Mouse (Mus musculus) hindbrain, embryonic 16.5 days (tissue): ENCODE measurements around the gene Serpinb1a. TPM values are rescaled to one million over a fixed set of nuclear protein-coding genes. Genes with fewer than 3 reads are reported as not detected.
"Not testable (repeated sequence)": the region's sequence is repeated elsewhere in the genome, so short reads cannot be mapped to it uniquely, and the experiment has no call there.

Experiments used
- ATAC-seq: fragments of 200-750 bp; cut with Nextera tagmentation; 2 replicates; pipeline ENCODE4 v1.8.0; 2017; ENCODE audit warnings: moderate TSS enrichment, moderate library complexity
- H3K27ac ChIP-seq: fragments of 300-500 bp; sonication (generic); 2 replicates; pipeline ENCODE4 v1.5.1; 2014; ENCODE audit warnings: low read depth, mild to moderate bottlenecking, control low read depth, low read length, moderate library complexity
- H3K27me3 ChIP-seq: fragments of 300-500 bp; sonication (generic); replicated peaks from 2 replicates; pipeline ENCODE4 v1.6.1; 2014; ENCODE audit warnings: low read length; ENCODE audit not compliant: control insufficient read depth, insufficient read depth
- H3K36me3 ChIP-seq: fragments of 300-500 bp; sonication (generic); 2 replicates; pipeline ENCODE4 v1.6.1; 2014; ENCODE audit warnings: mild to moderate bottlenecking, low read length, moderate library complexity, mixed read lengths; ENCODE audit not compliant: control insufficient read depth, insufficient read depth
- H3K4me1 ChIP-seq: fragments of 300-500 bp; sonication (generic); 2 replicates; pipeline ENCODE4 v1.6.1; 2014; ENCODE audit warnings: low read depth, low read length; ENCODE audit not compliant: control insufficient read depth, insufficient read depth
- H3K4me2 ChIP-seq: fragments of 300-500 bp; sonication (generic); 2 replicates; pipeline ENCODE4 v1.6.1; 2014; ENCODE audit warnings: mild to moderate bottlenecking, low read length, control low read depth, moderate library complexity
- H3K4me3 ChIP-seq: fragments of 300-500 bp; sonication (generic); 2 replicates; pipeline ENCODE4 v1.5.1; 2014; ENCODE audit warnings: mild to moderate bottlenecking, low read length, control low read depth, moderate library complexity
- H3K9ac ChIP-seq: fragments of 300-500 bp; sonication (generic); 2 replicates; pipeline ENCODE4 v1.6.1; 2014; ENCODE audit warnings: low read depth, mild to moderate bottlenecking, control low read depth, low read length, moderate library complexity
- H3K9me3 ChIP-seq: fragments of 300-500 bp; sonication (generic); 2 replicates; pipeline ENCODE4 v1.6.1; 2014; ENCODE audit warnings: mild to moderate bottlenecking, low read length, moderate library complexity; ENCODE audit not compliant: control insufficient read depth
- whole genome bisulfite sequencing: fragments of 180-500 bp; shearing (Covaris S2); extraction: QIAGEN DNeasy Blood & Tissue Kit; methylation state at CpG from one replicate; pipeline ENCODE4 v1.1.7; 2014; 5-methylcytosine and 5-hydroxymethylcytosine counted together
- polyA plus RNA-seq: library from polyadenylated mRNA; unstranded; fragments of >200 nt; fragmentation: Nextera tagmentation; extraction: Ambion mirVana; gene quantifications from 2 replicates; pipeline ENCODE4 v1.2.1, GENCODE M21; 2015

Serpinb1a gene
- polyA plus RNA-seq, result 1.9 and 2.5 TPM in 2 replicates

DNA sequence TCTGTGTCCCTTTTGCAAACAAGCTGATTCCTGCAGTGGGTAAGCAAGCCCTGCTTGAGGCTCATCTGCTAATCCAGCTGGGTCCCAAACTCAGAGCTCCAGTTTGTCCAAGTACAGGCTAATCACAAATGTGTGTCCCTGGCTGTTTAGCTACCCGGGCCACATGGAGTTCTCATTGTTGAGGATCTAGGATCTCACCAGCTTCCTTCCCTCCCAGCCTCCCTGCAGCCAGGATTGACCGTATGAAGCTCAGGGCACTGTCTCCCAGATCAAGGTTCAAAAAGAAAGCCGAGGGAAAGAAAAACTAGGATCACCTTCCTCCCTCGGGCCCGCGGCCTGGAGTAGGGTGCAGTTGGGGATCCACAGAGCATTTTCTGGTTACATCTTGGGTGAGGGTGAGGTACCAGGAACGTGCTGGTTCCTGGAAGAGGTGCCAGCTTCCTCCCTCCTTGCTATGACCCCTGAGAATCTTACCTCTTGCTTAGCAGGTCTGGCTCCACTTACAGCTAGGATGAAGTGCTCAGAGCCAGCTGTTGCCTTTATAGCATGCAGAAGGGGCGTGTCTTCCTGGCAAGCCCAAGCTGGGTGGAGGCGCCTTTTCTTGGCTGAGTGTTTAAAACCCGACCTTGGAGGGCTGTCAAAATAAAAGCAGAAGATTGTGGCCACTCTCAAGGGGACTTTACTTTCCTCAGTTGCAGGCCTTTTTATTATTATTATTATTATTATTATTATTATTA, at the start of gene Serpinb1a:
Gene Serpinb1a (minus strand): TSS at position 518 of the 737 bp plus-strand sequence.
- H3K9me3 ChIP-seq, result no peaks in the 10 kb centered on the region
- no peak within 1 kb of the TSS for H3K9ac ChIP-seq
- H3K36me3 ChIP-seq, result no peaks in the 10 kb centered on the region
- H3K27me3 ChIP-seq, result no peaks in the 10 kb centered on the region
- no peak for ATAC-seq
- WGBS, result 66% methylated on average over 10 of the region's 10 CpGs
- H3K4me3 ChIP-seq, result no peak within 1 kb of the TSS
- H3K4me2 ChIP-seq, result no peak within 1 kb of the TSS
- H3K27ac ChIP-seq, result no peak within 1 kb of the TSS
- H3K4me1 ChIP-seq, result no peaks in the 10 kb centered on the region

DNA sequence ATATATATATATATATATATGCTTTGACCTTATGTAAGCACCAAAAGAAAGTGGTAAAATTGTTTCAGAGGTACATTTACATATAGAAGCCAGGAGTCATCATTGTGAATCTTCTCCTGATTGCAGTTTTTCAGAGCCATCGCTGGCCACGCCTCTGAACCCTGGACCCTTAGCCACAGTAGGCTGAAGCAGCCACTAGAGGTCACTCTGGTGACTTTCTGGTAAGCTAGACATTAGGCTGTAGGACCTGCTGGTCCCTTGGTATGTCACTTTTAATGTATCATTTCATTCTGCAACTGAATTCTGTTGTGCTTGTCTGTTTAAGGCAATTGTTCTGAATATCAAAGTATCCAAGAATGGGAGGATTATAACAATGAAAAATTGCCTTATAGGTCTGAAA, 49.7 kb upstream of the Serpinb1a start:
- Histone ChIP-seq H3K4me2 (no peak overlapping the region), H3K4me1 (no peaks in the 10 kb centered on the region), H3K27me3 (no peaks in the 10 kb centered on the region), H3K9ac (no peak overlapping the region), H3K36me3 (no peaks in the 10 kb centered on the region), H3K27ac (no peak overlapping the region), H3K9me3 (no peaks in the 10 kb centered on the region), H3K4me3 (no peak overlapping the region)
- 7% methylated on average over 2 of the region's 2 CpGs for WGBS
- ATAC-seq, result no peak

DNA sequence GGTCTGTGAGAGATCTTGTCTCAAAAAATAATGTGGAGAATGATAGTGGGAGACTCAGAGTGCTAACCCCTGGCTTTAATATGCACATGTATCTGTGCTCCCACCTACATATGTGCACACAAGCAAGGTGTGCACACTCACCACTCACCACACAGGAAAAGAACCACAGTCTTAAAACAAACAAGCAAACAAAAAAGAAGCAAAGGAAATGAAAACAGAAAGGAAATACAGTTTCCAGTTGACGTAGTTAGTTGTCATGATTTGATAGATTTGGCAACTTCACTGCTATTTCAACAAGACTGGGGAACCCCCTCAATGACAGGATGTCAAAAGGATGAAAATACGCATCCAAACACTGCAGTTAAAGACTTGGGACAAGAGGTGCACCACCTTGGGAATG, 48.1 kb upstream of the Serpinb1a start:
- WGBS, result 100% methylated on average over 1 of the region's 2 CpGs

DNA sequence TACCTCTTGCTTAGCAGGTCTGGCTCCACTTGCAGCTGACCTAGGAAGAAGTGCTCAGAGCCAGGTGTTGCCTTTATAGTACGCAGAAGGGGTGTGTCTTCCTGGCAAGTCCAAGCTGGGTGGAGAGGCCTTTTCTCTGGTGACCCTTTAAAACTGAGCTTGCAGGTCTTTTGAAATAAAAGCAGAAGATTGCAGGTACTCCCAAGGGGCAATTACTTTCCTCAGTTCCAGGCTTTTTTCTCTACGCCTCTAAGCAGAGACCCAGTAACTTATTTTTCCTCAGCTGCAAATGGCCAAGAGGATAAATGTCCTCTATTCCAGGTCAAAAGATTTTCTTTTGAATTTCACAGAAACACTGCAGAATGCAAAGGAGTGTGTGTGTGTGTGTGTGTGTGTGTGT, 47.1 kb upstream of the Serpinb1a start, which contains the start of gene Serpinb1c:
Gene Serpinb1c (minus strand): TSS at position 101 of the 400 bp plus-strand sequence.
- Histone ChIP-seq H3K27ac (no peak within 1 kb of the TSS), H3K4me1 (no peaks in the 10 kb centered on the region), H3K4me3 (no peak within 1 kb of the TSS), H3K36me3 (no peaks in the 10 kb centered on the region), H3K9ac (no peak within 1 kb of the TSS), H3K27me3 (no peaks in the 10 kb centered on the region), H3K4me2 (no peak within 1 kb of the TSS), H3K9me3 (no peaks in the 10 kb centered on the region)
- ATAC-seq, result no peak
- WGBS, result 82% methylated on average over 2 of the region's 2 CpGs

More for the DNA sequence above, 48.1 kb upstream of the Serpinb1a start:
- not testable (repeated sequence) for H3K4me3 ChIP-seq, H3K9ac ChIP-seq, H3K4me1 ChIP-seq, H3K9me3 ChIP-seq, ATAC-seq, H3K36me3 ChIP-seq, H3K27ac ChIP-seq, H3K4me2 ChIP-seq, H3K27me3 ChIP-seq

GRCm38 (mm10) chr13:32896931-32897330, 45.9 kb upstream of the Serpinb1a start:
- Histone ChIP-seq H3K27me3 (no peaks in the 10 kb centered on the region), H3K9me3 (no peaks in the 10 kb centered on the region), H3K27ac (no peak overlapping the region), H3K4me3 (no peak overlapping the region), H3K4me1 (no peaks in the 10 kb centered on the region), H3K9ac (no peak overlapping the region), H3K4me2 (no peak overlapping the region), H3K36me3 (no peaks in the 10 kb centered on the region)
- WGBS, result 80% methylated on average over 4 of the region's 4 CpGs
- no peak for ATAC-seq

- Histone ChIP-seq H3K4me2 (no peak overlapping the region), H3K27me3 (no peaks in the 10 kb centered on the region), H3K36me3 (no peaks in the 10 kb centered on the region), H3K9ac (no peak overlapping the region), H3K9me3 (no peaks in the 10 kb centered on the region), H3K27ac (no peak overlapping the region), H3K4me3 (no peak overlapping the region), H3K4me1 (no peaks in the 10 kb centered on the region)
- no peak for ATAC-seq
Observed at GRCm38 (mm10) chr13:32884755-32885154, 33.8 kb upstream of the Serpinb1a start.

DNA sequence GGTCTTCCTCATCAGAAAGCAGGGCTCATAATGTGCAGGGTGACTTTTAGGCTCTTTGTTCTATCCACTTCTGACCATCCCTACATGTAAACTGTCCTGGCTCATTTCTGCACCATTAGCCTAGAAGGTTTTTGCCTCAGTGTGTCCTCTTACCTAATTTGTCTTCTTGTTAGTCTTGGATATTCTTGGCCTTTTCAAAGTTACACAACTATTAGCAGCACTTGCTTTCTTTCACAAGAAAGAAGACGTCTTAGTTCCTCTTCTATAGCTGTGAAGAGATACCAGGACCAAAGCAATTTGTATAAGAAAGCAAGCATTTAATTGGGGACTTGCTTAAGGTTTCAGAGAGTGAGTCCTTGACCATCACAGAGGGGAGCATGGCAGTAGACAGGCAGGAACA, 22.9 kb upstream of the Serpinb1a start:
- Histone ChIP-seq H3K9ac (no peak overlapping the region), H3K4me1 (no peaks in the 10 kb centered on the region), H3K27me3 (no peaks in the 10 kb centered on the region), H3K27ac (no peak overlapping the region), H3K4me3 (no peak overlapping the region), H3K9me3 (no peaks in the 10 kb centered on the region), H3K36me3 (no peaks in the 10 kb centered on the region), H3K4me2 (no peak overlapping the region)
- ATAC-seq, result no peak
- WGBS, result 69% methylated on average over 1 of the region's 1 CpGs

DNA sequence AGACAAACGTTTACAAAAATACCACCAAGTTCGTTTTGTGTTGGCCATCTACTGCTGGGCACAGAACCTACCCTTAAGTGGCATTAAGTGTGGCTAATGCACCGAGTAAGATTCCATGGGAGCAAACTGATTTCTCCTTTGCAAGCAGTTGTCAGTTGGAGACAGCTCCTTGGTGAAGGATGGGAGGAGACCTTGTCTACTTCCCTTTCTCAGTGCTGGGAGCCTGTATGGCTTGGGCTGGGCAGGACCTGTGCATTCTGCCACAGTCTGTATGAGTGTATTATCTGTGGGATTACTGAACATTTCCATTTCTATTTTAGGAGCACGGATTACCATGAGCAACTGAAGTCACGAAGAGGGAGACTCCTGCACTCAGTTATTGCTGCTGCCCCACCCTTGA, 17.9 kb upstream of the Serpinb1a start:
- Histone ChIP-seq H3K27ac (no peak overlapping the region), H3K9ac (no peak overlapping the region), H3K4me1 (no peaks in the 10 kb centered on the region), H3K27me3 (no peaks in the 10 kb centered on the region), H3K4me3 (no peak overlapping the region), H3K36me3 (no peaks in the 10 kb centered on the region), H3K9me3 (no peaks in the 10 kb centered on the region), H3K4me2 (no peak overlapping the region)
- 78% methylated on average over 5 of the region's 5 CpGs for WGBS
- ATAC-seq, result no peak

GRCm38 (mm10) chr13:32868233-32868632, 17.2 kb upstream of the Serpinb1a start:
- not testable (repeated sequence) for H3K36me3 ChIP-seq, H3K4me2 ChIP-seq, H3K27ac ChIP-seq, H3K4me3 ChIP-seq, H3K9ac ChIP-seq, H3K4me1 ChIP-seq, ATAC-seq, H3K27me3 ChIP-seq, H3K9me3 ChIP-seq
- 90% methylated on average over 4 of the region's 4 CpGs for WGBS
